Mouse (Mus musculus) kidney, postnatal 14 days (tissue): Measurements from ENCODE around the gene Praf2.

Experiments
- DNase-seq: peaks from one replicate; pipeline ENCODE4 v3.0.0; 2022; ENCODE audit warnings: mixed read lengths

Gene Praf2

DNA sequence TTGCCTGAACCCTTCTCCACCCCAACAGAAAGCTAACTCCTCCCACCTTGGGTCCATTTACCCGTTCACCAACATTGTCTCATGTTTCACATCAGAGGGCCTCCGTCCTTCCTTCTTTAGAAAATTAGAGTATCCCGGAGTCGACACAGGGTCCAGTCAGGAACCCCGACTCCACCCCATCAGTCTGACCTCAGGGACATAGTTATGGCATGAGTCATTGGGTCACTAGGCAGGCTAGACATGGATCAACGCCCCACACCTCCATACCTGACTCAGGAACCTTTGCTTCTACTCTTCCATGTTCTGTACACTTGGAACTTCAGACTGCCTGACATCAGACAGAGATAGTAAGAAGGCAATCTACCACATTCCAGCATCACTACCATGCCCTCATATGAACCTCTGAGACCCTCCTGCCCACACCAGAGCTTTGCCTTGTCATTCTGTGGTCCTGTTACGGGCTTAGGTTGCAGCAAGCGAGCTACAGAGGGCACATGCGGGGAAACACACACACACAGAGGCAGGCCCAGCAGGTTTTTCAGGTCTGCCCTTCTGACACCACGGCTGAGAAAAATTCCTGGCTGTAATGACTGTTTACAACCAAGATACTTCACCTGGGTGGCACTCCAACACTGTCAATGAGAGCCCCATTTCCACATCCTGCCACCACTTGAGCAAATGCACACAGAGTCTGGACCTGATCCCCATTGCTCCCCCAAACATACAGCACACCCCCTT lies 12.0 kb downstream of the Praf2 start:
- peak; percentile 32 for DNase-seq

GRCm38 (mm10) chrX:7741103-7741502 lies 12.9 kb downstream of the Praf2 start:
- DNase-seq = no peak

GRCm38 (mm10) chrX:7743470-7743869 lies 15.2 kb downstream of the Praf2 start:
- no peak for DNase-seq

DNA sequence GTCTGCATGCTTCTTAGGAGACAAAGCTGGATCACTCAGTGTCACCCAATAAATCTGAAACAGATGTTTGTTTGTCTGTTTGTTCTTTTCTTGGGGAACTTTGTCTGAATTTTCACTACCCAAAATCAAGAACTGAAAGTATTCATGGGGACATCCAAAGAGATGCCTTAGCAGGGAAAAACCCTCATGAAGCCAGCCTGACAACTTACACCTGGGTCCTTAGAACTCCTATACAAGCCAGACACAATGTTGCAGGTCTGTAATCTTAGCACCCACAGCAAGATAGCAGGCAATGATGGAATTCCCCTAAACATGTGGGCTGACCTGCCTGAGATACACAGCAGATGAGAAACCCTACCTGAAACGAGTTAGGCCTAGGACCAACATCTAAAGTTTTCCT lies 16.7 kb downstream of the Praf2 start:
- DNase-seq = no peak

DNA sequence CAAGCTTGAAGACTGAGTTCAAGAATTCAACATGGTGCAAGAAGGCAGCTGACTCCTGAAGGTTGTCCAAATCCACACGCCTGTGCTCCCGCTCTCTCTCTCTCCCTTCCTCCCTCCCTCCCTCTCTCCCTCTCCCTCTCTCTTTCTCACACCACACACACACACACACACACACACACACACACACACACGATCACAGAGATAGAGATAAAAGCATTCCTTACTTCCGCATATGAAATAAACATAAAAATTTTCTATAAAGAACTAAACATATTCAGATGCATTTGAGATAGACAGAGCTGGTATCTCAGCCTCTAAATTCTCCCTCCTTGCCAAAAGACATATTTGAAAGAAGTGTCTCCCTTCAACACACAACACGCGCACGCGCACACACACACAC lies 17.2 kb downstream of the Praf2 start:
- no peak for DNase-seq

DNA sequence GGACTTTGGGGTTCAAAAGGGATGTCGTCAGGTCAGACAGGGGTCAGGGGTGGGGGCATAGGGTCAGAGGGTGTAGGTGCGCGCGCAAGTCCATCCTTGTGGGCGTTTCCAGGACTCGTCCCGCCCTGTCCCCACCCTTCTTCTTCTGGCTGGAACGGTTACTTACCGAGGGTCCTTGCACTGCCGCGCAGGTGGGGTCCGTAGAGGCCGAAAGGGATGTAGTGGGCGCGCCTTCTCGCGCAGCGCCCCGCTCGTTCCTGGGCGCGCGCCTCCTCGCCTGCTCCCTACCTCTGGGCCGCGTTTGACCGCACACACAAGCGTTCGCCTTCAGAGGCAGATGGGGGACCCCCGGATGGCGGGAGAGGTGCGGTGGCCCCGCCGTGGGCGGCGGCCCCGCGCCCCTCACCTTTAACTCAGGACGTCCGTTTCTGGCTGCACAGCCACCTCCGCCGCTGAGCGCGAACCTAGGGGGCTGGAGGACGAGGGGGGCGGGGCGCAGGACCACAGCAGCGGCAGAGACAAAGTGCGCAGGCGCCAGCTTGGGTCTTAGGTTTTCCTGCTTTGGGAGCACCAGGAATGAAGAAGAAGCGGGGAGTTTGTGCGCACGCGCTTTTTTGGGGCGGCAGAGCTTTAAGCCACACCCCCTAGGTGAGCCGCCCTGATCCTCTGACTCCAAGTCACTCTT lies 22.3 kb downstream of the Praf2 start, which contains the start of gene Ccdc120:
Gene Ccdc120, minus strand, starts transcription at position 474 of the 685 bp plus-strand sequence.
- DNase-seq = peak; percentile 84

- DNase-seq = peak; percentile 48
These were observed 25.4 kb downstream of the Praf2 start for GRCm38 (mm10) chrX:7753627-7754026.

GRCm38 (mm10) chrX:7762137-7762920 lies 34.1 kb downstream of the Praf2 start, which contains the start of gene Tfe3:
Gene Tfe3, plus strand, starts transcription at chrX:7762560.
- DNase-seq = peak; percentile 94

DNA sequence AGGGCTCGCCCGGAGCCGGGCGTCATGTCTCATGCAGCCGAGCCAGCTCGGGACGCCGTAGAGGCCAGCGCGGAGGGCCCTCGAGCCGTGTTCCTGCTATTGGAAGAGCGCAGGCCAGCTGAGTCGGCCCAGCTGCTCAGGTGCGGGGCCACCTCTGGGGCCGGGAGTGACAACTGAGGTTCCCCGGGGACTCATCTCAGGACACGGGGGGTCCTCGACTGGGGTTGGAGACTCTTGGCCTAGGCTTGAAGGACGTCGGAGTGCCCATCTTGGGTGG lies 34.6 kb downstream of the Praf2 start:
- DNase-seq = no peak

GRCm38 (mm10) chrX:7763631-7764393 lies 35.6 kb downstream of the Praf2 start:
- peak; percentile 35 for DNase-seq

- no peak for DNase-seq
These were observed 36.5 kb downstream of the Praf2 start for GRCm38 (mm10) chrX:7764657-7765280.

DNA sequence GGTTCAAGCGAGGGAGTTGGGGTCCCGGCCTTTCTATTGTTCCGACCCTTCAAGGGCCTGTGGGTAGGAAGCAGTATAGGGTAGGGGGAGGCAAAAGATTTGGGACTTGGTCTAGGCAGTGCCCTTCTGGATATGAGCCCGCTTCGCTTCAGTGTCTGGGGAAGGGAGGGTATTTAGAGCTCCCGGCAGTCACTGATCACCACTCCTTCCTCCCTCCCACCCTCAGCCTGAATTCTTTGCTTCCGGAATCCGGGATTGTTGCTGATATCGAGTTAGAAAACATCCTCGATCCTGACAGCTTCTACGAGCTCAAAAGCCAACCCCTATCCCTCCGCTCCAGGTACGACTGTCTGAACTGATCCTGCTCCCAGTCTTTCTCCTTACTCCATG lies 37.0 kb downstream of the Praf2 start:
- peak; percentile 14 for DNase-seq

DNA sequence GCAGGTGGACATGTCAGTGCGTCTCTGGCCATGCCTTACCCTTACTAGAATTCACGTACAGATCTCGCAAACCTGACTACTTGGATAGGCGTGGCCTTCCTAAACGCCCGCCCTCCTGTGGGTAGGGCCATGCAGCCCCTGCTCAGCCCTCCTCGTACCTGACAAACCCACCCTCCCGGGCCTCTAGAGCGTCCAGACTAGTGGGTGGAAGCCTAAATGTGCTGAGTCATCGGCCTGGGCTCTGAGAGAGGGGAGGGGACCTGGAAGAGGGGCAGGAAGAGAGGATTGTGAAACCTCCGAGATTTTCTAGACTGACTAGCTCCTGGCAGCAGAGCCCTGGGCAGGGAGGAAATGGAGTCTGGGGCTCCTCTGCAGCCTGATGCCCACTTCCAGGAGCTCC lies 37.5 kb downstream of the Praf2 start:
- peak; percentile 47 for DNase-seq

DNA sequence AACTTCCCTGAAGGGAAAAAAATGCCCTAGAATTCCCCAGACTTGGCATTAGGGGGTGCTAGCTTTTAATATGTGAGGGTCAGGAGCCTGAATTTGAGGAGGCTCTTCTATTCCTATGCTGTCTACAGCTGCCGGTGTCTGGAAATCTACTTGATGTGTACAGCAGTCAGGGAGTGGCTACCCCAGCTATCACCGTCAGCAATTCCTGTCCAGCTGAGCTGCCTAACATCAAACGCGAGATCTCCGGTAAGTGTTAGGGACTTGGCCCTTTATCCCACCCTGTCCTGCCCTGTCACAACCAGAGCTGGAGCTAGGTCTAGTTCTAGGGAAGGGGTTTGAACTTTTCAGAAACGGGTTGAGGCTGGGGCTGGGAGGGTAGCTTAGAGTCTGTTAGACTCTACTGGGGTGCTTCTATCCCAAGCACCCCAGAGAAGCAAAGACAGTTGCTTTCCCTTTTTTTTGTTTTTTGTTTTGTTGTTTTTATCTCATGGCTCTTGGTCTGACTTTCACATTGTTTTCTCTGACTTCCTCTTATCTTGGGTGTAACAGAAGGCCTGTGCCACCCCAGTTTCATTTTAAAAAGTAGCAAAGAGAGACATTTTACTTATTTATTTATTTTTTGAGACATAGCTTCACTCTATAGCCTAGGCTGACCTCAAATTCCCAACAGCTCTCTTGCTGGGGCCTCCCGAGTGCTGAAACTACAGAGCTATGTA lies 41.2 kb downstream of the Praf2 start:
- no peak for DNase-seq

GRCm38 (mm10) chrX:7772766-7773165 lies 44.5 kb downstream of the Praf2 start:
- peak; percentile 4 for DNase-seq

DNA sequence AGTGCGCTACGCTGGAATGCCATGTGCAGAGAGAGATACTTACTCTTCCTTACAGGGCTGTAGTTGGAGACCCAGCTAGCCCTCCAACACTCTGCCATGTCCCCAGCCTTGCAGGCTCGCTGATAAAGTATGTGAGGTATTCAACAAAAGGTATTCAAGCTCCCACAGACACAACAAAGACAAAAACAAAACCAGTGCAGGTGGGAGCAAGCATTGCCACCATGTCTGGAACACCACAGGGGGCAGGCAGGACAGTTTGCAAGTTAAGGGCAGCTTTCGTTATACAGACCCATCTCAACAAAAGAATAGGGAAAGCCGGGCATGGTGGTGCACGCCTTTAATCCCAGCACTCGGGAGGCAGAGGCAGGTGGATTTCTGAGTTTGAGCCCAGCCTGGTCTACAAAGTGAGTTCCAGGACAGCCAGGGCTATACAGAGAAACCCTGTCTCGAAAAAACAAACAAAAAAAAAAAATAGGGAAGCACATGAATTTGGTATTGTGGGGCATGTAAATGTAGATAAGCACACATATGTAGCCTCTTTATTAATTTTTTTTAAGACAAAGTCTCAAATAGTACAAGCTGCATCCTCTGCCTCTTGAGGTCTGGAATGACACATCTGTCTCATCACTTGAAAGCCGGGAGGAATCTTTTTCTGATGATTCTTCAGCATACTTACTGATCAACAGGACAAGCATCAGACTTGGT lies 47.4 kb downstream of the Praf2 start:
- no peak for DNase-seq

GRCm38 (mm10) chrX:7776329-7777082 lies 48.3 kb downstream of the Praf2 start:
- DNase-seq = peak; percentile 61

- DNase-seq = no peak
These were observed 50.4 kb downstream of the Praf2 start for GRCm38 (mm10) chrX:7778450-7779244.

- DNase-seq = no peak
These were observed 51.1 kb downstream of the Praf2 start for GRCm38 (mm10) chrX:7779294-7779693.
